10 mouse cellular contexts compared by ENCODE assay signal in genomic region chr13:37879556-37879955, GRCm38 (mm10).
DNase-seq lines count a peak whose midpoint lies in the region; TF ChIP-seq lines count a peak whose summit lies in the region.
"Had no signal": no experiment of that assay in that cellular context is flagged by ENCODE, and none has a peak within 500 bp of the region (broad histone marks: within the 10 kb centered on the region; RNA-seq: fewer than 3 reads in every experiment).

No protein-coding gene starts in this region.

- no peak for TF ChIP-seq POLR2A in MEL (IDR thresholded peaks at IDR 0.05; ENCODE audit: control insufficient read depth in 1 of 2, insufficient read depth in 1 of 2, low read depth in 1 of 2, low read length in 2 of 2, poor library complexity in 1 of 2)

- H3K27me3 ChIP-seq in heart, embryonic 10.5 days (ENCODE audit: insufficient read depth, poor library complexity, severe bottlenecking) = no peaks in the 10 kb centered on the region
- H3K27me3 ChIP-seq in MEL (ENCODE audit: control insufficient read depth in 1 of 2, insufficient read depth in 2 of 2, low read length in 2 of 2) = no peaks in the 10 kb centered on the region
- H3K27me3 ChIP-seq in erythroblast, embryonic 14.5 days (ENCODE audit: control insufficient read depth) = no peaks in the 10 kb centered on the region
- H3K27me3 ChIP-seq: forebrain, embryonic 15.5 days; midbrain, embryonic 13.5 days had no signal

- H3K27ac ChIP-seq in heart, embryonic 10.5 days = peak overlapping the region; percentile 80
- H3K27ac ChIP-seq in MEL (ENCODE audit: control insufficient read depth, low read depth, low read length) (peak overlapping the region; percentile 99), macrophage (peak overlapping the region; percentile 98)
- H3K27ac ChIP-seq in layer of hippocampus, adult 2 months = no peak overlapping the region
- H3K27ac ChIP-seq: forebrain, embryonic 15.5 days; midbrain, embryonic 13.5 days had no signal

- no peak for TF ChIP-seq CTCF in MEL (IDR thresholded peaks at IDR 0.05 in 2 of 3, conservative IDR thresholded peaks at IDR 0.05 in 1 of 3; ENCODE audit: control insufficient read depth in 1 of 3, insufficient read depth in 1 of 3, low read depth in 2 of 3, low read length in 3 of 3, poor library complexity in 1 of 3, severe bottlenecking in 1 of 3)
- no peak for TF ChIP-seq CTCF in layer of hippocampus, adult 2 months (conservative IDR thresholded peaks at IDR 0.05)

- H3K79me2 ChIP-seq in MEL (ENCODE audit: control insufficient read depth, insufficient read depth, low read length, poor library complexity) (peaks cover 57% of the 10 kb centered on the region), macrophage (ENCODE audit: inconsistent target) (peaks cover 100% of the 10 kb centered on the region)

- H3K9ac ChIP-seq in MEL (ENCODE audit: control insufficient read depth, low read depth, low read length, poor library complexity, severe bottlenecking) = peak overlapping the region; percentile 46
- H3K9ac ChIP-seq: forebrain, embryonic 15.5 days; midbrain, embryonic 13.5 days had no signal

- intact Hi-C loops in left cerebral cortex, postnatal 10 days (cut with DNase I) = no loop called here

- H3K9me3 ChIP-seq in heart, embryonic 10.5 days = no peaks in the 10 kb centered on the region
- no peaks in the 10 kb centered on the region for H3K9me3 ChIP-seq in MEL (replicated peaks; ENCODE audit: insufficient read depth, low read length)
- no peaks in the 10 kb centered on the region for H3K9me3 ChIP-seq in erythroblast, embryonic 14.5 days (ENCODE audit: control insufficient read depth, low read length)
- H3K9me3 ChIP-seq: forebrain, embryonic 15.5 days; midbrain, embryonic 13.5 days had no signal

- H3K4me3 ChIP-seq in heart, embryonic 10.5 days = peak overlapping the region; percentile 16; the same call in 1 of the 2 replicates
- H3K4me3 ChIP-seq in MEL (ENCODE audit: control insufficient read depth in 1 of 2, insufficient read depth in 1 of 2, low read depth in 2 of 2, low read length in 2 of 2) = no peak overlapping the region
- peak overlapping the region; percentile 11 for H3K4me3 ChIP-seq in erythroblast, embryonic 14.5 days (replicated peaks)
- H3K4me3 ChIP-seq in macrophage (ENCODE audit: inconsistent target) = no peak overlapping the region
- H3K4me3 ChIP-seq in layer of hippocampus, adult 2 months = no peak overlapping the region
- H3K4me3 ChIP-seq: forebrain, embryonic 15.5 days; midbrain, embryonic 13.5 days had no signal

- WGBS in heart, embryonic 10.5 days = 44% methylated on average over 5 of the region's 5 CpGs
- WGBS in macrophage (ENCODE audit: missing documents) = 39% methylated on average over 5 of the region's 5 CpGs

- DNase-seq in heart, embryonic 10.5 days (ENCODE audit: low spot score) = no peak
- no peak for DNase-seq in heart, postnatal 4 days
- peak; percentile 62 for DNase-seq in MEL (ENCODE audit: low read depth, low spot score)
- DNase-seq in layer of hippocampus, adult 2 months (ENCODE audit: low spot score in 2 of 2) = no peak
- no peak for DNase-seq in left cerebral cortex, postnatal 10 days (ENCODE audit: extremely low spot score in 1 of 2, low spot score in 2 of 2)
- DNase-seq in Muller cell, postnatal 12 days (ENCODE audit: inconsistent ontology term) = no peak

- H3K36me3 ChIP-seq in heart, embryonic 10.5 days = no peaks in the 10 kb centered on the region
- H3K36me3 ChIP-seq in MEL (ENCODE audit: control insufficient read depth in 1 of 2, insufficient read depth in 2 of 2, low read length in 2 of 2) = peaks cover 0 to 88% of the 10 kb centered on the region in 2 experiments; a peak in 3 of 4 replicates
- H3K36me3 ChIP-seq in erythroblast, embryonic 14.5 days (ENCODE audit: control insufficient read depth) = peaks cover 14% of the 10 kb centered on the region
- H3K36me3 ChIP-seq in macrophage (ENCODE audit: inconsistent target) = no peaks in the 10 kb centered on the region
- H3K36me3 ChIP-seq: forebrain, embryonic 15.5 days; midbrain, embryonic 13.5 days had no signal

- TF ChIP-seq EP300 in MEL (IDR thresholded peaks at IDR 0.05; ENCODE audit: low read depth in 1 of 2, low read length in 2 of 2) = peak in 1 of 2 experiments; percentile 46; a peak in 1 of 4 replicates

- no peak for TF ChIP-seq RAD21 in MEL (IDR thresholded peaks at IDR 0.05; ENCODE audit: low read depth, low read length)

- peaks cover 87% of the 10 kb centered on the region for H3K4me1 ChIP-seq in heart, embryonic 10.5 days
- H3K4me1 ChIP-seq in MEL (ENCODE audit: control insufficient read depth in 1 of 2, insufficient read depth in 2 of 2, low read length in 2 of 2) = peaks cover 33 to 78% of the 10 kb centered on the region in 2 experiments
- peaks cover 95% of the 10 kb centered on the region for H3K4me1 ChIP-seq in erythroblast, embryonic 14.5 days (ENCODE audit: control insufficient read depth)
- H3K4me1 ChIP-seq: forebrain, embryonic 15.5 days had no signal

TF ChIP-seq in MEL, 35 proteins besides CTCF, POLR2A, EP300 and RAD21:
- TF ChIP-seq CHD1 (IDR thresholded peaks at IDR 0.05; ENCODE audit: low read depth, low read length) (0 out of 2 replicates have a peak, but pooled peaks have one; percentile 40), POLR2AphosphoS5 (IDR thresholded peaks at IDR 0.05; ENCODE audit: borderline replicate concordance, low read depth, low read length) (no peak), JUND (IDR thresholded peaks at IDR 0.05; ENCODE audit: low read depth, low read length) (no peak)

Comparison
In these comparisons a context has a peak if more than half of its experiments do, and no peak if none do; other contexts are left out.
1. H3K4me3 ChIP-seq: peak in heart, embryonic 10.5 days (single experiment) and erythroblast, embryonic 14.5 days (single experiment); none in MEL (0 of 2), macrophage (single experiment) and layer of hippocampus, adult 2 months (single experiment).